Comparison of ENCODE assay signal across 14 mouse cellular contexts in the genomic region with DNA sequence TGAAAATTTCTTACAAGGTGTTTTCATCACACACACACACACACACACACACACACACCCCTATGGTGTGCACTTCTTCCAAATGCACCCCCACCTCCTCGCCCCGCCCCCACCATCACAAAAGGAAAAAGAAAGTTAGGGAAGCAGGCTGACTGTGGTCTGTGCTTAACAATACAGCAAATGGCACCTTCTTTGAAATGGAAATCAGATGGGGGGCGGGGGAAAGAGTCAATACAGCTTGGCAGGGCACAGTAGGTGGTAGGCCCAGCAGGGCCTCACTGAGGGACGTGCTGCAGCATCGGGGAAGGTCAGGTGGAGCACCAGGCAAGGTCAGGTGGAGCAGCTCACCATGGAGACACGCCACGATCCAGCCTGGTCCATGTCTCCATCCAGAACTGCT. TPM values are rescaled to one million over a fixed set of nuclear protein-coding genes. Genes with fewer than 3 reads are reported as not detected.
DNase-seq lines count a peak whose midpoint lies in the region; ATAC-seq lines count a peak whose summit lies in the region.
"Had no signal": no experiment of that assay in that cellular context is flagged by ENCODE, and none has a peak within 500 bp of the region (broad histone marks: within the 10 kb centered on the region; RNA-seq: fewer than 3 reads in every experiment).

No protein-coding gene starts in this region.

- H3K9me3 ChIP-seq in liver, embryonic 13.5 days (replicated peaks), result no peaks in the 10 kb centered on the region
- no peaks in the 10 kb centered on the region for H3K9me3 ChIP-seq in liver, embryonic 11.5 days (ENCODE audit: control insufficient read depth, low read length)
- H3K9me3 ChIP-seq in forebrain, embryonic 15.5 days, result no peaks in the 10 kb centered on the region
- no peaks in the 10 kb centered on the region for H3K9me3 ChIP-seq in neural tube, embryonic 13.5 days
- H3K9me3 ChIP-seq: limb, embryonic 12.5 days had no signal

- ATAC-seq in liver, embryonic 13.5 days (ENCODE audit: low read depth), result no peak
- ATAC-seq in liver, embryonic 11.5 days (replicated peaks; ENCODE audit: low FRiP score), result no peak
- peak; percentile 69 for ATAC-seq in forebrain, embryonic 15.5 days (replicated peaks)
- ATAC-seq in neural tube, embryonic 13.5 days (ENCODE audit: low read depth), result peak; percentile 56; the same call in 1 of the 2 replicates

- no peaks in the 10 kb centered on the region for H3K27me3 ChIP-seq in liver, embryonic 13.5 days
- H3K27me3 ChIP-seq in liver, embryonic 11.5 days (replicated peaks; ENCODE audit: control insufficient read depth, insufficient read depth, low read length), result no peaks in the 10 kb centered on the region
- H3K27me3 ChIP-seq in forebrain, embryonic 15.5 days, result no peaks in the 10 kb centered on the region
- no peaks in the 10 kb centered on the region for H3K27me3 ChIP-seq in neural tube, embryonic 13.5 days
- H3K27me3 ChIP-seq: CH12.LX; limb, embryonic 12.5 days had no signal

- H3K4me2 ChIP-seq in liver, embryonic 13.5 days, result no peak overlapping the region
- H3K4me2 ChIP-seq in liver, embryonic 11.5 days, result no peak overlapping the region
- H3K4me2 ChIP-seq in forebrain, embryonic 15.5 days (replicated peaks), result no peak overlapping the region
- no peak overlapping the region for H3K4me2 ChIP-seq in neural tube, embryonic 13.5 days
- H3K4me2 ChIP-seq: limb, embryonic 12.5 days had no signal

- H3K4me3 ChIP-seq in liver, embryonic 13.5 days (replicated peaks), result no peak overlapping the region
- no peak overlapping the region for H3K4me3 ChIP-seq in liver, embryonic 11.5 days (ENCODE audit: low read depth, low read length)
- no peak overlapping the region for H3K4me3 ChIP-seq in forebrain, embryonic 15.5 days
- no peak overlapping the region for H3K4me3 ChIP-seq in neural tube, embryonic 13.5 days
- H3K4me3 ChIP-seq: left cerebral cortex, adult 2 months; limb, embryonic 12.5 days had no signal

- 73% methylated on average over 7 of the region's 7 CpGs for WGBS in liver, embryonic 13.5 days (ENCODE audit: insufficient replicate concordance)
- WGBS in liver, embryonic 11.5 days, result 66% methylated on average over 7 of the region's 7 CpGs
- 5% methylated on average over 7 of the region's 7 CpGs for WGBS in forebrain, embryonic 15.5 days
- WGBS in neural tube, embryonic 13.5 days, result 9% methylated on average over 7 of the region's 7 CpGs

- H3K27ac ChIP-seq in liver, embryonic 13.5 days, result 0 out of 2 replicates have a peak overlapping the region, but pooled peaks have one; percentile 20
- no peak overlapping the region for H3K27ac ChIP-seq in liver, embryonic 11.5 days (ENCODE audit: low read depth, low read length)
- H3K27ac ChIP-seq in forebrain, embryonic 15.5 days (replicated peaks), result no peak overlapping the region
- no peak overlapping the region for H3K27ac ChIP-seq in neural tube, embryonic 13.5 days (replicated peaks)
- H3K27ac ChIP-seq: left cerebral cortex, adult 2 months; limb, embryonic 12.5 days had no signal

- no peaks in the 10 kb centered on the region for H3K36me3 ChIP-seq in liver, embryonic 13.5 days
- H3K36me3 ChIP-seq in liver, embryonic 11.5 days (ENCODE audit: control insufficient read depth, insufficient read depth, low read length), result no peaks in the 10 kb centered on the region
- no peaks in the 10 kb centered on the region for H3K36me3 ChIP-seq in forebrain, embryonic 15.5 days
- no peaks in the 10 kb centered on the region for H3K36me3 ChIP-seq in neural tube, embryonic 13.5 days
- H3K36me3 ChIP-seq: limb, embryonic 12.5 days had no signal

- peaks cover 72% of the 10 kb centered on the region for H3K4me1 ChIP-seq in liver, embryonic 13.5 days (replicated peaks)
- H3K4me1 ChIP-seq in liver, embryonic 11.5 days (replicated peaks; ENCODE audit: control insufficient read depth, insufficient read depth, low read length), result peaks cover 38% of the 10 kb centered on the region
- peaks cover 14% of the 10 kb centered on the region for H3K4me1 ChIP-seq in forebrain, embryonic 15.5 days
- peaks cover 28% of the 10 kb centered on the region for H3K4me1 ChIP-seq in neural tube, embryonic 13.5 days (replicated peaks)

- peak; percentile 17 for DNase-seq in embryo, embryonic 10 days (ENCODE audit: low spot score)
- DNase-seq in embryo, embryonic 10.5 days (ENCODE audit: low spot score), result no peak
- DNase-seq in liver, embryonic 13.5 days, result no peak
- no peak for DNase-seq in liver, embryonic 11.5 days (ENCODE audit: low spot score)
- DNase-seq in testis, postnatal 14 days (ENCODE audit: low spot score), result no peak
- no peak for DNase-seq in cerebellum, adult 11 months
- DNase-seq: cerebellum, postnatal 36 days; liver, postnatal 0 days; retina, postnatal 1 day had no signal

- H3K9ac ChIP-seq in liver, embryonic 13.5 days, result no peak overlapping the region
- no peak overlapping the region for H3K9ac ChIP-seq in liver, embryonic 11.5 days (ENCODE audit: low read depth, low read length)
- H3K9ac ChIP-seq in forebrain, embryonic 15.5 days (replicated peaks), result no peak overlapping the region
- no peak overlapping the region for H3K9ac ChIP-seq in neural tube, embryonic 13.5 days
- H3K9ac ChIP-seq: limb, embryonic 12.5 days; liver, postnatal 0 days had no signal

RNA-seq across cellular contexts. Expression of a gene that starts 49.1 kb away (rescaled TPM):
- 8.3 and 9.6 TPM in 2 replicates for polyA plus RNA-seq in liver, embryonic 13.5 days (2015; fragmentation: Nextera tagmentation; extraction: Ambion mirVana)
- polyA plus RNA-seq in liver, embryonic 11.5 days (2014; fragmentation: Nextera tagmentation; extraction: Ambion mirVana), result 21.8 and 27.2 TPM in 2 replicates
- polyA plus RNA-seq in forebrain, embryonic 15.5 days (2015; fragmentation: Nextera tagmentation; extraction: Ambion mirVana), result 24.4 and 24.5 TPM in 2 replicates
- 24.2 and 27.2 TPM in 2 replicates for polyA plus RNA-seq in neural tube, embryonic 13.5 days (2015; fragmentation: Nextera tagmentation; extraction: Ambion mirVana)

Comparison
In these comparisons a context has a peak if more than half of its experiments do, and no peak if none do; other contexts are left out.
1. ATAC-seq: peak in forebrain, embryonic 15.5 days (single experiment) and neural tube, embryonic 13.5 days (single experiment); none in liver, embryonic 13.5 days (single experiment) and liver, embryonic 11.5 days (single experiment).